Mouse (Mus musculus): ENCODE data around the gene Coro1a.
"Not testable (repeated sequence)": the region's sequence is repeated elsewhere in the genome, so short reads cannot be mapped to it uniquely, and the experiment has no call there.

Gene Coro1a

GRCm38 (mm10) chr7:126707442-126708174 is at the start of gene Coro1a:
Coro1a (minus strand) TSS chr7:126707787.
- no peak for DNase-seq

GRCm38 (mm10) chr7:126754866-126755265 is 47.3 kb upstream of the Coro1a start:
- DNase-seq: peak; percentile 75

GRCm38 (mm10) chr7:126749582-126750343 is 42.2 kb upstream of the Coro1a start:
- no peak for DNase-seq

GRCm38 (mm10) chr7:126748824-126749223 is 41.2 kb upstream of the Coro1a start:
- DNase-seq: no peak

GRCm38 (mm10) chr7:126746798-126747197 is 39.2 kb upstream of the Coro1a start:
- no peak for DNase-seq

GRCm38 (mm10) chr7:126746066-126746465 is 38.5 kb upstream of the Coro1a start:
- DNase-seq: no peak

- DNase-seq: no peak
These were observed 34.4 kb upstream of the Coro1a start for GRCm38 (mm10) chr7:126741964-126742482.

GRCm38 (mm10) chr7:126741452-126741851 is 33.9 kb upstream of the Coro1a start:
- no peak for DNase-seq

GRCm38 (mm10) chr7:126740977-126741376 is 33.4 kb upstream of the Coro1a start:
- DNase-seq: no peak

- no peak for DNase-seq
These were observed 32.6 kb upstream of the Coro1a start for GRCm38 (mm10) chr7:126740132-126740735.

GRCm38 (mm10) chr7:126739551-126739950 is 32.0 kb upstream of the Coro1a start:
- DNase-seq: no peak

- no peak for DNase-seq
These were observed 28.5 kb upstream of the Coro1a start for GRCm38 (mm10) chr7:126736122-126736521.

- DNase-seq: not testable (repeated sequence)
These were observed 22.7 kb upstream of the Coro1a start for GRCm38 (mm10) chr7:126730256-126730789.

GRCm38 (mm10) chr7:126725667-126726066 is 18.1 kb upstream of the Coro1a start:
- no peak for DNase-seq

GRCm38 (mm10) chr7:126725077-126725476 is 17.5 kb upstream of the Coro1a start:
- no peak for DNase-seq

GRCm38 (mm10) chr7:126721635-126722034 is 14.0 kb upstream of the Coro1a start:
- no peak for DNase-seq

- no peak for DNase-seq
These were observed 11.3 kb upstream of the Coro1a start for GRCm38 (mm10) chr7:126718787-126719337.

GRCm38 (mm10) chr7:126717566-126717965 is 10.0 kb upstream of the Coro1a start:
- DNase-seq: no peak

- no peak for DNase-seq
These were observed 8.1 kb upstream of the Coro1a start for GRCm38 (mm10) chr7:126715679-126716078.

- DNase-seq: no peak
These were observed 4.3 kb upstream of the Coro1a start for GRCm38 (mm10) chr7:126711910-126712309.

- no peak for DNase-seq
These were observed 2.7 kb upstream of the Coro1a start for GRCm38 (mm10) chr7:126710266-126710665.

- DNase-seq: no peak
These were observed 777 bp upstream of the Coro1a start for GRCm38 (mm10) chr7:126708175-126708952.

Measured in cerebellum, adult 11-12 months (tissue).